Mouse (Mus musculus): ENCODE measurements around the gene Prcc. TPM values are rescaled to one million over a fixed set of nuclear protein-coding genes. Genes with fewer than 3 reads are reported as not detected.
A peak's percentile ranks its signal among the peaks of the same experiment; 100 is the strongest.

The Prcc gene
- polyA plus RNA-seq, 1 experiment from 2014 or later: 14.7 TPM

- Histone ChIP-seq H3K4me3 (ENCODE audit: low read depth, low read length) (peak overlapping the region; percentile 72), H3K4me1 (replicated peaks; ENCODE audit: control insufficient read depth, insufficient read depth, low read length) (peaks cover 5% of the 10 kb centered on the region), H3K36me3 (ENCODE audit: control insufficient read depth, insufficient read depth, low read length) (peaks cover 65% of the 10 kb centered on the region), H3K9ac (ENCODE audit: low read length) (peak overlapping the region; percentile 72), H3K4me2 (ENCODE audit: low read length) (peak overlapping the region; percentile 84), H3K9me3 (ENCODE audit: control insufficient read depth, low read length) (no peaks in the 10 kb centered on the region), H3K27me3 (replicated peaks; ENCODE audit: control insufficient read depth, insufficient read depth, low read length) (no peaks in the 10 kb centered on the region), H3K27ac (ENCODE audit: low read depth) (no peak overlapping the region)
- DNase-seq (ENCODE audit: low spot score): no peak
- 65% methylated on average over 9 of the region's 9 CpGs for whole genome bisulfite sequencing
- ATAC-seq (replicated peaks; ENCODE audit: low FRiP score, low TSS enrichment, low read depth): no peak
Measured at GRCm38 (mm10) chr3:87920270-87920943, 35.0 kb upstream of the Prcc start.

GRCm38 (mm10) chr3:87919336-87920108 is 34.1 kb upstream of the Prcc start, which contains the start of gene Mrpl24:
Gene Mrpl24 (plus strand): TSS chr3:87919506.
- peaks cover 65% of the 10 kb centered on the region for H3K36me3 ChIP-seq (ENCODE audit: control insufficient read depth, insufficient read depth, low read length)
- under 1% methylated on average over 30 of the region's 30 CpGs for WGBS

GRCm38 (mm10) chr3:87918551-87918950 is 33.1 kb upstream of the Prcc start:
- no peak for ATAC-seq (replicated peaks; ENCODE audit: low FRiP score, low TSS enrichment, low read depth)
- no peak for DNase-seq (ENCODE audit: low spot score)
- H3K4me2 ChIP-seq (ENCODE audit: low read length): peak overlapping the region; percentile 84
- no peak overlapping the region for H3K9ac ChIP-seq (ENCODE audit: low read length)
- H3K4me3 ChIP-seq (ENCODE audit: low read depth, low read length): peak overlapping the region; percentile 72; the same call in 1 of the 2 replicates
- peaks cover 65% of the 10 kb centered on the region for H3K36me3 ChIP-seq (ENCODE audit: control insufficient read depth, insufficient read depth, low read length)
- H3K9me3 ChIP-seq (ENCODE audit: control insufficient read depth, low read length): no peaks in the 10 kb centered on the region
- no peaks in the 10 kb centered on the region for H3K27me3 ChIP-seq (replicated peaks; ENCODE audit: control insufficient read depth, insufficient read depth, low read length)
- H3K4me1 ChIP-seq (replicated peaks; ENCODE audit: control insufficient read depth, insufficient read depth, low read length): peaks cover 5% of the 10 kb centered on the region
- H3K27ac ChIP-seq (ENCODE audit: low read depth): peak overlapping the region; percentile 88; the same call in 1 of the 2 replicates
- WGBS: 84% methylated on average over 1 of the region's 1 CpGs

More at GRCm38 (mm10) chr3:87919336-87920108, 34.1 kb upstream of the Prcc start, which contains the start of gene Mrpl24:
- no peaks in the 10 kb centered on the region for H3K9me3 ChIP-seq (ENCODE audit: control insufficient read depth, low read length)
- peak within 1 kb of the TSS; percentile 72 for H3K4me3 ChIP-seq (ENCODE audit: low read depth, low read length)
- H3K9ac ChIP-seq (ENCODE audit: low read length): peak within 1 kb of the TSS; percentile 72
- peak; percentile 77 for ATAC-seq (replicated peaks; ENCODE audit: low FRiP score, low TSS enrichment, low read depth)
- peak within 1 kb of the TSS; percentile 84 for H3K4me2 ChIP-seq (ENCODE audit: low read length)
- peak within 1 kb of the TSS; percentile 88 for H3K27ac ChIP-seq (ENCODE audit: low read depth)
- H3K27me3 ChIP-seq (replicated peaks; ENCODE audit: control insufficient read depth, insufficient read depth, low read length): no peaks in the 10 kb centered on the region
- DNase-seq (ENCODE audit: low spot score): peak; percentile 86
- peaks cover 5% of the 10 kb centered on the region for H3K4me1 ChIP-seq (replicated peaks; ENCODE audit: control insufficient read depth, insufficient read depth, low read length)

GRCm38 (mm10) chr3:87916990-87917389 is 31.6 kb upstream of the Prcc start:
- 89% methylated on average over 1 of the region's 1 CpGs for WGBS
- no peak overlapping the region for H3K4me3 ChIP-seq (ENCODE audit: low read depth, low read length)
- H3K4me2 ChIP-seq (ENCODE audit: low read length): no peak overlapping the region
- peaks cover 5% of the 10 kb centered on the region for H3K4me1 ChIP-seq (replicated peaks; ENCODE audit: control insufficient read depth, insufficient read depth, low read length)
- H3K27ac ChIP-seq (ENCODE audit: low read depth): no peak overlapping the region
- H3K9me3 ChIP-seq (ENCODE audit: control insufficient read depth, low read length): no peaks in the 10 kb centered on the region
- H3K36me3 ChIP-seq (ENCODE audit: control insufficient read depth, insufficient read depth, low read length): peaks cover 54% of the 10 kb centered on the region
- no peak overlapping the region for H3K9ac ChIP-seq (ENCODE audit: low read length)
- DNase-seq (ENCODE audit: low spot score) (no peak), ATAC-seq (replicated peaks; ENCODE audit: low FRiP score, low TSS enrichment, low read depth) (no peak)
- H3K27me3 ChIP-seq (replicated peaks; ENCODE audit: control insufficient read depth, insufficient read depth, low read length): no peaks in the 10 kb centered on the region

GRCm38 (mm10) chr3:87913891-87914290 is 28.5 kb upstream of the Prcc start:
- Histone ChIP-seq H3K4me3 (ENCODE audit: low read depth, low read length) (no peak overlapping the region), H3K9me3 (ENCODE audit: control insufficient read depth, low read length) (no peaks in the 10 kb centered on the region), H3K9ac (ENCODE audit: low read length) (no peak overlapping the region), H3K27me3 (replicated peaks; ENCODE audit: control insufficient read depth, insufficient read depth, low read length) (no peaks in the 10 kb centered on the region), H3K27ac (ENCODE audit: low read depth) (no peak overlapping the region), H3K4me2 (ENCODE audit: low read length) (no peak overlapping the region), H3K4me1 (replicated peaks; ENCODE audit: control insufficient read depth, insufficient read depth, low read length) (peaks cover 22% of the 10 kb centered on the region), H3K36me3 (ENCODE audit: control insufficient read depth, insufficient read depth, low read length) (peaks cover 51% of the 10 kb centered on the region)
- 92% methylated on average over 10 of the region's 10 CpGs for WGBS
- DNase-seq (ENCODE audit: low spot score): no peak
- no peak for ATAC-seq (replicated peaks; ENCODE audit: low FRiP score, low TSS enrichment, low read depth)

GRCm38 (mm10) chr3:87913491-87913890 is 28.1 kb upstream of the Prcc start:
- no peak overlapping the region for H3K27ac ChIP-seq (ENCODE audit: low read depth)
- no peak overlapping the region for H3K4me2 ChIP-seq (ENCODE audit: low read length)
- H3K36me3 ChIP-seq (ENCODE audit: control insufficient read depth, insufficient read depth, low read length): peaks cover 51% of the 10 kb centered on the region
- H3K9ac ChIP-seq (ENCODE audit: low read length): no peak overlapping the region
- H3K4me1 ChIP-seq (replicated peaks; ENCODE audit: control insufficient read depth, insufficient read depth, low read length): peaks cover 26% of the 10 kb centered on the region
- H3K4me3 ChIP-seq (ENCODE audit: low read depth, low read length): no peak overlapping the region
- H3K27me3 ChIP-seq (replicated peaks; ENCODE audit: control insufficient read depth, insufficient read depth, low read length): no peaks in the 10 kb centered on the region
- ATAC-seq (replicated peaks; ENCODE audit: low FRiP score, low TSS enrichment, low read depth) (no peak), DNase-seq (ENCODE audit: low spot score) (no peak)
- WGBS: 78% methylated on average over 7 of the region's 7 CpGs
- no peaks in the 10 kb centered on the region for H3K9me3 ChIP-seq (ENCODE audit: control insufficient read depth, low read length)

GRCm38 (mm10) chr3:87910573-87911141 is 25.2 kb upstream of the Prcc start:
- Histone ChIP-seq H3K9me3 (ENCODE audit: control insufficient read depth, low read length) (no peaks in the 10 kb centered on the region), H3K27ac (ENCODE audit: low read depth) (peak overlapping the region; percentile 72), H3K4me1 (replicated peaks; ENCODE audit: control insufficient read depth, insufficient read depth, low read length) (peaks cover 36% of the 10 kb centered on the region), H3K36me3 (ENCODE audit: control insufficient read depth, insufficient read depth, low read length) (peaks cover 25% of the 10 kb centered on the region), H3K4me3 (ENCODE audit: low read depth, low read length) (peak overlapping the region; percentile 36), H3K27me3 (replicated peaks; ENCODE audit: control insufficient read depth, insufficient read depth, low read length) (no peaks in the 10 kb centered on the region), H3K9ac (ENCODE audit: low read length) (peak overlapping the region; percentile 11; the same call in 1 of the 2 replicates), H3K4me2 (ENCODE audit: low read length) (peak overlapping the region; percentile 49)
- DNase-seq (ENCODE audit: low spot score) (peak; percentile 88), ATAC-seq (replicated peaks; ENCODE audit: low FRiP score, low TSS enrichment, low read depth) (peak; percentile 32)
- 6% methylated on average over 12 of the region's 12 CpGs for WGBS

GRCm38 (mm10) chr3:87909874-87910273 is 24.5 kb upstream of the Prcc start:
- WGBS: 7% methylated on average over 4 of the region's 4 CpGs
- H3K4me3 ChIP-seq (ENCODE audit: low read depth, low read length): peak overlapping the region; percentile 36; the same call in 1 of the 2 replicates
- peaks cover 36% of the 10 kb centered on the region for H3K4me1 ChIP-seq (replicated peaks; ENCODE audit: control insufficient read depth, insufficient read depth, low read length)
- H3K27me3 ChIP-seq (replicated peaks; ENCODE audit: control insufficient read depth, insufficient read depth, low read length): no peaks in the 10 kb centered on the region
- peak overlapping the region; percentile 72 for H3K27ac ChIP-seq (ENCODE audit: low read depth)
- H3K9me3 ChIP-seq (ENCODE audit: control insufficient read depth, low read length): no peaks in the 10 kb centered on the region
- H3K9ac ChIP-seq (ENCODE audit: low read length): peak overlapping the region; percentile 11
- DNase-seq (ENCODE audit: low spot score) (no peak), ATAC-seq (replicated peaks; ENCODE audit: low FRiP score, low TSS enrichment, low read depth) (no peak)
- H3K36me3 ChIP-seq (ENCODE audit: control insufficient read depth, insufficient read depth, low read length): peaks cover 18% of the 10 kb centered on the region
- peak overlapping the region; percentile 49 for H3K4me2 ChIP-seq (ENCODE audit: low read length)
